Mouse (Mus musculus) kidney, embryonic 14.5 days (tissue): ENCODE data around the gene Sdk1. TPM values are rescaled to one million over a fixed set of nuclear protein-coding genes. Genes with fewer than 3 reads are reported as not detected.

Experiments
- ATAC-seq: fragments of 200-750 bp; cut with Nextera tagmentation; 2 replicates; pipeline ENCODE4 v1.8.0; 2017; ENCODE audit warnings: moderate number of reproducible peaks, mild to moderate bottlenecking, moderate TSS enrichment, moderate library complexity; ENCODE audit not compliant: low FRiP score, low TSS enrichment
- H3K27ac ChIP-seq: fragments of 300-500 bp; sonication (generic); 2 replicates; pipeline ENCODE4 v1.5.1; 2014; ENCODE audit warnings: low read depth, mild to moderate bottlenecking, low read length, moderate library complexity, mixed read lengths
- H3K27me3 ChIP-seq: fragments of 300-500 bp; sonication (generic); 2 replicates; pipeline ENCODE4 v1.6.1; 2014; ENCODE audit warnings: mild to moderate bottlenecking, low read length; ENCODE audit not compliant: control insufficient read depth, insufficient read depth
- H3K36me3 ChIP-seq: fragments of 300-500 bp; sonication (generic); 2 replicates; pipeline ENCODE4 v1.6.1; 2014; ENCODE audit warnings: low read length, mixed read lengths; ENCODE audit not compliant: control insufficient read depth, insufficient read depth
- H3K4me1 ChIP-seq: fragments of 300-500 bp; sonication (generic); 2 replicates; pipeline ENCODE4 v1.6.1; 2014; ENCODE audit warnings: low read length, mixed read lengths; ENCODE audit not compliant: control insufficient read depth, insufficient read depth
- H3K4me2 ChIP-seq: fragments of 300-500 bp; sonication (generic); replicated peaks from 2 replicates; pipeline ENCODE4 v1.6.1; 2014; ENCODE audit warnings: low read depth, mild to moderate bottlenecking, low read length
- H3K4me3 ChIP-seq: fragments of 300-500 bp; sonication (generic); 2 replicates; pipeline ENCODE4 v1.5.1; 2014; ENCODE audit warnings: mild to moderate bottlenecking, low read length
- H3K9ac ChIP-seq: fragments of 300-500 bp; sonication (generic); 2 replicates; pipeline ENCODE4 v1.6.1; 2014; ENCODE audit warnings: low read depth, mild to moderate bottlenecking, low read length, moderate library complexity
- H3K9me3 ChIP-seq: fragments of 300-500 bp; sonication (generic); 2 replicates; pipeline ENCODE4 v1.6.1; 2016; ENCODE audit warnings: low read length; ENCODE audit not compliant: control insufficient read depth
- WGBS: fragments of 180-500 bp; shearing (Covaris S2); extraction: QIAGEN DNeasy Blood & Tissue Kit; methylation state at CpG from one replicate; pipeline ENCODE4 v1.1.7; 2014; 5-methylcytosine and 5-hydroxymethylcytosine counted together
- polyA plus RNA-seq: library from polyadenylated mRNA; unstranded; fragments of >200 nt; fragmentation: Nextera tagmentation; extraction: Ambion mirVana; gene quantifications from 2 replicates; pipeline ENCODE4 v1.2.1, GENCODE M21; 2014

Sdk1 gene
- polyA plus RNA-seq, 1 experiment from 2014 or later, result 2.6 TPM

- Histone ChIP-seq H3K36me3 (no peaks in the 10 kb centered on the region), H3K9ac (no peak overlapping the region), H3K4me2 (no peak overlapping the region), H3K27me3 (no peaks in the 10 kb centered on the region), H3K27ac (no peak overlapping the region), H3K4me3 (no peak overlapping the region), H3K9me3 (no peaks in the 10 kb centered on the region), H3K4me1 (no peaks in the 10 kb centered on the region)
- no peak for ATAC-seq
- 55% methylated on average over 6 of the region's 6 CpGs for WGBS
These were observed 452.4 kb downstream of the Sdk1 start for GRCm38 (mm10) chr5:141693716-141694115.

GRCm38 (mm10) chr5:141694901-141695300 is 453.6 kb downstream of the Sdk1 start:
- H3K27ac ChIP-seq, result no peak overlapping the region
- H3K27me3 ChIP-seq, result no peaks in the 10 kb centered on the region
- no peaks in the 10 kb centered on the region for H3K36me3 ChIP-seq
- no peak overlapping the region for H3K4me2 ChIP-seq
- ATAC-seq, result no peak
- H3K4me1 ChIP-seq, result no peaks in the 10 kb centered on the region
- no peak overlapping the region for H3K9ac ChIP-seq
- no peak overlapping the region for H3K4me3 ChIP-seq
- WGBS, result 62% methylated on average over 12 of the region's 12 CpGs
- no peaks in the 10 kb centered on the region for H3K9me3 ChIP-seq

- H3K9ac ChIP-seq, result no peak overlapping the region
- no peak overlapping the region for H3K4me3 ChIP-seq
- no peaks in the 10 kb centered on the region for H3K4me1 ChIP-seq
- ATAC-seq, result no peak
- WGBS, result 67% methylated on average over 3 of the region's 3 CpGs
- H3K27me3 ChIP-seq, result no peaks in the 10 kb centered on the region
- H3K4me2 ChIP-seq, result no peak overlapping the region
- H3K9me3 ChIP-seq, result no peaks in the 10 kb centered on the region
- H3K27ac ChIP-seq, result no peak overlapping the region
- no peaks in the 10 kb centered on the region for H3K36me3 ChIP-seq
These were observed 457.1 kb downstream of the Sdk1 start for GRCm38 (mm10) chr5:141698406-141698805.

GRCm38 (mm10) chr5:141720751-141721150 is 479.5 kb downstream of the Sdk1 start:
- Histone ChIP-seq H3K4me3 (no peak overlapping the region), H3K27ac (no peak overlapping the region), H3K4me1 (no peaks in the 10 kb centered on the region), H3K9ac (no peak overlapping the region), H3K9me3 (no peaks in the 10 kb centered on the region), H3K4me2 (no peak overlapping the region), H3K27me3 (no peaks in the 10 kb centered on the region), H3K36me3 (no peaks in the 10 kb centered on the region)
- no peak for ATAC-seq
- WGBS, result 63% methylated on average over 3 of the region's 3 CpGs

GRCm38 (mm10) chr5:141727968-141728367 is 486.7 kb downstream of the Sdk1 start:
- Histone ChIP-seq H3K4me2 (no peak overlapping the region), H3K9ac (no peak overlapping the region), H3K36me3 (no peaks in the 10 kb centered on the region), H3K4me1 (no peaks in the 10 kb centered on the region), H3K9me3 (no peaks in the 10 kb centered on the region), H3K27ac (no peak overlapping the region), H3K27me3 (no peaks in the 10 kb centered on the region), H3K4me3 (no peak overlapping the region)
- no peak for ATAC-seq
- WGBS, result 57% methylated on average over 2 of the region's 2 CpGs

- Histone ChIP-seq H3K9me3 (no peaks in the 10 kb centered on the region), H3K4me2 (no peak overlapping the region), H3K36me3 (no peaks in the 10 kb centered on the region), H3K4me3 (no peak overlapping the region), H3K27me3 (no peaks in the 10 kb centered on the region), H3K4me1 (no peaks in the 10 kb centered on the region), H3K9ac (no peak overlapping the region), H3K27ac (no peak overlapping the region)
- whole genome bisulfite sequencing, result 65% methylated on average over 4 of the region's 4 CpGs
- no peak for ATAC-seq
These were observed 488.7 kb downstream of the Sdk1 start for GRCm38 (mm10) chr5:141730006-141730405.

- no peaks in the 10 kb centered on the region for H3K27me3 ChIP-seq
- no peaks in the 10 kb centered on the region for H3K36me3 ChIP-seq
- ATAC-seq, result no peak
- no peak overlapping the region for H3K27ac ChIP-seq
- WGBS, result 73% methylated on average over 5 of the region's 5 CpGs
- no peaks in the 10 kb centered on the region for H3K4me1 ChIP-seq
- no peak overlapping the region for H3K4me2 ChIP-seq
- H3K9ac ChIP-seq, result no peak overlapping the region
- no peak overlapping the region for H3K4me3 ChIP-seq
- peaks cover 5% of the 10 kb centered on the region for H3K9me3 ChIP-seq
These were observed 497.4 kb downstream of the Sdk1 start for GRCm38 (mm10) chr5:141738725-141739124.

- Histone ChIP-seq H3K27ac (no peak overlapping the region), H3K4me1 (no peaks in the 10 kb centered on the region), H3K9ac (no peak overlapping the region), H3K9me3 (no peaks in the 10 kb centered on the region), H3K36me3 (no peaks in the 10 kb centered on the region), H3K4me3 (no peak overlapping the region), H3K27me3 (no peaks in the 10 kb centered on the region), H3K4me2 (no peak overlapping the region)
- ATAC-seq, result no peak
- 91% methylated on average over 4 of the region's 4 CpGs for WGBS
These were observed 507.5 kb downstream of the Sdk1 start for GRCm38 (mm10) chr5:141748793-141749192.

GRCm38 (mm10) chr5:141754278-141754677 is 513.0 kb downstream of the Sdk1 start:
- Histone ChIP-seq H3K4me3 (no peak overlapping the region), H3K27ac (no peak overlapping the region), H3K9ac (no peak overlapping the region), H3K9me3 (no peaks in the 10 kb centered on the region), H3K36me3 (no peaks in the 10 kb centered on the region), H3K4me2 (no peak overlapping the region), H3K27me3 (0 out of 2 replicates have a peak, but pooled peaks cover 3% of the 10 kb centered on the region), H3K4me1 (no peaks in the 10 kb centered on the region)
- no peak for ATAC-seq
- WGBS, result 24% methylated on average over 7 of the region's 7 CpGs
